Mouse (Mus musculus) thymus, postnatal 0 days (tissue): ENCODE results near the gene Hook2. TPM values are rescaled to one million over a fixed set of nuclear protein-coding genes. Genes with fewer than 3 reads are reported as not detected.

Experiments used
- DNase-seq: peaks from one replicate; pipeline ENCODE4 v3.0.0-alpha.2; 2015; ENCODE audit warnings: low spot score
- polyA plus RNA-seq: library from polyadenylated mRNA; unstranded; fragments of >200 nt; fragmentation: Nextera tagmentation; extraction: Ambion mirVana; gene quantifications from 2 replicates; pipeline ENCODE4 v1.2.1, GENCODE M21; 2015

Hook2 gene
- polyA plus RNA-seq = 14.9 and 16.0 TPM in 2 replicates

- DNase-seq = peak; percentile 97
These were observed at the start of gene Hook2 for GRCm38 (mm10) chr8:84990349-84990748. Gene Hook2, plus strand, starts transcription at chr8:84990603.

GRCm38 (mm10) chr8:84943699-84944098, 46.7 kb upstream of the Hook2 start:
- no peak for DNase-seq

GRCm38 (mm10) chr8:84944478-84945160, 45.8 kb upstream of the Hook2 start:
- peak; percentile 57 for DNase-seq

GRCm38 (mm10) chr8:84945235-84945632, 45.2 kb upstream of the Hook2 start:
- no peak for DNase-seq

GRCm38 (mm10) chr8:84945633-84946527, 44.5 kb upstream of the Hook2 start:
- no peak for DNase-seq

- no peak for DNase-seq
These were observed 43.7 kb upstream of the Hook2 start, which contains the start of gene Rtbdn for GRCm38 (mm10) chr8:84946528-84947240. Gene Rtbdn, plus strand, starts transcription at chr8:84946991.

GRCm38 (mm10) chr8:84947241-84947545, 43.2 kb upstream of the Hook2 start:
- peak; percentile 60 for DNase-seq

- DNase-seq = no peak
These were observed 40.6 kb upstream of the Hook2 start for GRCm38 (mm10) chr8:84949753-84950152.

GRCm38 (mm10) chr8:84952612-84953255, 37.7 kb upstream of the Hook2 start:
- DNase-seq = no peak

- DNase-seq = peak; percentile 75
These were observed 33.6 kb upstream of the Hook2 start for GRCm38 (mm10) chr8:84956768-84957167.

- DNase-seq = no peak
These were observed 30.6 kb upstream of the Hook2 start for GRCm38 (mm10) chr8:84959811-84960210.

GRCm38 (mm10) chr8:84963952-84964351, 26.5 kb upstream of the Hook2 start:
- DNase-seq = no peak

- peak; percentile 95 for DNase-seq
These were observed 24.6 kb upstream of the Hook2 start for GRCm38 (mm10) chr8:84965731-84966291.

- peak; percentile 41 for DNase-seq
These were observed 23.8 kb upstream of the Hook2 start for GRCm38 (mm10) chr8:84966603-84967002.

GRCm38 (mm10) chr8:84967532-84968304, 22.7 kb upstream of the Hook2 start:
- no peak for DNase-seq

- no peak for DNase-seq
These were observed 21.8 kb upstream of the Hook2 start for GRCm38 (mm10) chr8:84968650-84969049.

- peak; percentile 69 for DNase-seq
These were observed 20.9 kb upstream of the Hook2 start, which contains the start of the genes Gm49661, Prdx2 and Rnaseh2a for GRCm38 (mm10) chr8:84969241-84970134. Gene Gm49661, minus strand, starts transcription at chr8:84969433. Gene Prdx2, plus strand, starts transcription at chr8:84969587. Gene Rnaseh2a, minus strand, starts transcription at chr8:84969767.

- DNase-seq = no peak
These were observed 20.1 kb upstream of the Hook2 start for GRCm38 (mm10) chr8:84970135-84970790.
